Mouse (Mus musculus): Measurements from ENCODE around the gene Tgm5. TPM values are rescaled to one million over a fixed set of nuclear protein-coding genes. Genes with fewer than 3 reads are reported as not detected.
"Not testable (repeated sequence)": the region's sequence is repeated elsewhere in the genome, so short reads cannot be mapped to it uniquely, and the experiment has no call there.

Gene Tgm5
- polyA plus RNA-seq (2012; rRNA removed) = 2.1 and 3.3 TPM in 2 replicates

GRCm38 (mm10) chr2:121085480-121086185 is at the start of gene Tgm5:
Gene Tgm5, minus strand, starts transcription at chr2:121085841.
- no peak for DNase-seq (ENCODE audit: low spot score)

DNA sequence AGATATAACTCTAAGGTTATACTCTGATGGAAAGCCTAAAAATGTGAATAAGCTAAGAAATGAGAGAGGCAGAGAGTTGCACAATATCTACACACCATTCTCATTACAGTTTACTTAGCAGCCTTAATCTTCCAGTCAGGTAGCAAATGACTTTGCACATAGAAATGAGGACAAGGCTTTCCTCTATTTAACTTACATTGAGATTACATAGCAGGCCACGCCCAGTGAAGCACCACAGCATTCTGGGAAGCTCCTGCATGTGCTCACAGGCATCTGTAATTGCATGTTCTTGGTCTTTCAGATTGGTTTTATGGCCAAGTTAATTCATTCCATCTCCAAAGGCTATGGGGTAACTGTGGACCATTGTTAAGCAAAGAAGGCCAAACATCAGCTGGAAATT is 47.2 kb upstream of the Tgm5 start:
- no peak for DNase-seq (ENCODE audit: low spot score)

GRCm38 (mm10) chr2:121128865-121129620 is 43.4 kb upstream of the Tgm5 start:
- DNase-seq (ENCODE audit: low spot score) = no peak

DNA sequence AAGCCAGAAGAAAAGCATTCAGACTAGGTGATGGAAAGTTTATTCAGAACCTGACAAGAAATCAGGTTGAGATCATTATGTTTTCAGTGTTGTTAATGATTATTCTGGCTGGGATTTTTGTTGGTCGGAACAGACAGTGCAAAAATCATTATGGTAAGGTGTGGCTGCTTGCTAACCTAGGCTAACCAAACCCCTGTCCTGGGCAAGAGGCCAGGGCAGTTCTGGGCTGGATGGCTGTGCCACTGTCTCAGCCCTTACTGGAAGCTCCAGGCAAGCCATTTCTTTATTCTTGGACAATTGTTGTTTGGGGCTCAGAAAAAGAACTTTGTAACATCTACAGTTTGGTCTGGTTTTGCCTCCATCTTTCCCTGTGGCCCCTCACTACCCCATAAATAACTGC is 41.9 kb upstream of the Tgm5 start:
- DNase-seq (ENCODE audit: low spot score) = no peak

DNA sequence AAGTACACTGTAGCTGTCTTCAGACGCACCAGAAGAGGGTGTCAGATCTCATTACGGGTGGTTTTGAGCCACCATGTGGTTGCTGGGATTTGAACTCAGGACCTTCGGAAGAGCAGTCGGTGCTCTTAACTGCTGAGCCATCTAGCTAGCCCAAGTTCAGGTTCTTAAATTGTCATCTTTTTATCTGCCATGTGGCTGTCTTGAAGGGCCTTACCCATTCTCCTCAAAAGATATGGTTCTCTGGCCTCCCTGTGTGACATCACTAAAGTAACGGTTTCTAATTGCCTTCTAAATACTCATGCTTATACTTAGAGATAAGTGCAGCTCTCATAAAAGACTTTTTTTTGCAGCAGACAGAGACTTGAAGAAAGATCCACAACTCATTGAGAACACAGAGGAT is 40.7 kb upstream of the Tgm5 start:
- DNase-seq (ENCODE audit: low spot score) = not testable (repeated sequence)

- no peak for DNase-seq (ENCODE audit: low spot score)
Observed at GRCm38 (mm10) chr2:121119260-121119659, 33.6 kb upstream of the Tgm5 start.

GRCm38 (mm10) chr2:121115418-121115817 is 29.8 kb upstream of the Tgm5 start:
- no peak for DNase-seq (ENCODE audit: low spot score)

DNA sequence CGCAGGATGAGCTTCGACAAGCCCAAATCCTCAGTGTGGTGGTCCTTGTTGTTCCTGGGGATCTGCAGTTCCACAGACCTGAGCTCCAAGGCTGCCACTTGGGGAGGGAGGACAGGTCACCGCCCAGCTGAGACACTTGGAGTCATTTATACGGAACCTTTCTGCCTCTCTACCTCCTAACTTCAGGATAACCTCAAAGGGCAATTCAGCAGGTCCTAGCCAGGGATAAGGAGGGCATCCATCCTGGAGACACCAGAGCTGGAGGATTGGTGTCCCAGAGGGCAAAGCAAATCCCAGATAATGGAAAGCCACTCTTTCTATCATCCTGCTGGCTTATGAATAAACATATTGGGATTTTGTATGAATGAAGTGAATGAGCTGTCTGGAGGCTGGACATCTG is 24.1 kb upstream of the Tgm5 start, which contains the start of gene Tgm7:
TSS of gene Tgm7 (minus strand) at position 101 of the 400 bp plus-strand sequence.
- DNase-seq (ENCODE audit: low spot score) = no peak

- DNase-seq (ENCODE audit: low spot score) = no peak
Observed at GRCm38 (mm10) chr2:121105940-121106339, 20.3 kb upstream of the Tgm5 start.

DNA sequence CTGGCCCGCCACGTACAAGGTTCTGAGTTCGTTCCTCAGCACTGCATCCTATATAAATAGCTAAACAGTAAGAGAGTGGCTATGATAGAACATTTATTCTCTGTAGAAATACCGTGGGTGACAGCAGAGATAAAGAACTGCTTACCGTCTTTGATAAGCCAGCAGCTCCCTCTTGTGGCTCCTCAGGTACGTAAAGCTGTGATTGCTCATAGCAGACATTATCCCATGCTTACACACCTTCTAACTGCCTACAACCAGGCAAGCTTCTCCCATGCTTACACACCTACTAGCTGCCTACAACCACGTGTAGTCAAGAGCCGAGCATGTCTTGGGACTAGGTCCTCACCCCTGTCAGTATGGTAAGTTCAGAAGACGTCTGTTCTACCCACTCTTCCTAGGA is 16.4 kb upstream of the Tgm5 start:
- DNase-seq (ENCODE audit: low spot score) = no peak

- DNase-seq (ENCODE audit: low spot score) = no peak
Observed at GRCm38 (mm10) chr2:121089751-121090150, 4.1 kb upstream of the Tgm5 start.

DNA sequence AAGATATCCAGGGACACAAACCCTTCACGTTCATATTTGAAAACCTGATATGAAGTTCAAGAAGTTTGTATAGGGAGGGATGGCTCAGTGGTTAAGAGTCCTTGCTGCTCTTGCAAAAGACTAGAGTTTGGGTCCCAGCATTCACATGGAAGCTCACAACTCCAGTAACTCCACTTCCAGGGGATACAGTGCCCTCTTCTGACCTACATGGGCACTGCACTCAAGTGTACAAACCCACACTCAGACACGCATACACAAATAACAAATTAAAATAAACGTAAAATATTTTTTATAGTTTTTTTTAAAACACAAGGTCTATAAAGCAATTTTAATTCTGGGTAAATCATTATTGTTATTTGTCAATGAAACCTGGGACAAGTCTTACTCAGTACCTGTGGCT is 2.9 kb upstream of the Tgm5 start:
- DNase-seq (ENCODE audit: low spot score) = no peak

- DNase-seq (ENCODE audit: low spot score) = no peak
Observed at GRCm38 (mm10) chr2:121082626-121083025, 3.0 kb downstream of the Tgm5 start.

DNA sequence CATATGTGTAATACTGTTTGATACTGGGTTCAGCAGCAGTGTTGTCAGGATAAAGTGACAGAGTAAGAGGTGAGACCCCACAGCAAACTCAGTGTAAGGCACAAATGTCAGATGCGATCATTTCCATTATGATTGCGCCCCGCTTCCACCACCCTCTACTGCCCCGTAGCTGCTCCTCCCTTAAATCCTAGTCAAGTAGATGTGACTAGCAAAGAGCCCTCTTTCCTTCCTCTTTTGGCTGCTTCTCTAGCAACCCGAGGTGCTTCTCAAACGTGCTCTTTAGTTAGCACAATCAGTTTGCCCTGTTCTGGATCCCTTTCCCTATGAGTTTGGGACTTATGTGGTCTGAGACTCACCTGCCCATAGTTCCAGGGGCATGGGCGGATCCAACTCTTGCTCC is 10.9 kb downstream of the Tgm5 start:
- DNase-seq (ENCODE audit: low spot score) = no peak

- no peak for DNase-seq (ENCODE audit: low spot score)
Observed at GRCm38 (mm10) chr2:121071871-121072270, 13.8 kb downstream of the Tgm5 start.

GRCm38 (mm10) chr2:121069506-121069905 is 16.1 kb downstream of the Tgm5 start:
- DNase-seq (ENCODE audit: low spot score) = no peak

DNA sequence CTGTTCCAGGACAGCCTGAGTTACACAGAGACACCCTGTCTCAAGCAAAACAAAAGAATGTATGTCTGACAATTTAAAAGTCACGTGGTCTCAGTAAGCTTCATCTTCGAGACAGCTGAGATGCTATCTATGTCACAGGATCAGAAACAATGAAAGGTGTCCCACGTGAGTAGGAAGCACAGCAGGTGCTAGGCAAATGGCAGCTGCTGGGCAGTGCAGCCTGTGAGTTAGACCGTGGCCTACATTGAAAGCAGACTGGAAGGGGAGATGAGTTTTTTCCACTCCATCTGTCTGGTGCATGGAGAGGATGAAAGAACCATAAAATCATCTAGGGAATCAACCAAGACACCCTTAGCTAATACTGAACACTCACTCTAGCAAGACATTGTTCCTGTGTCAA is 18.5 kb downstream of the Tgm5 start:
- DNase-seq (ENCODE audit: low spot score) = no peak

GRCm38 (mm10) chr2:121061315-121061714 is 24.3 kb downstream of the Tgm5 start:
- no peak for DNase-seq (ENCODE audit: low spot score)

DNA sequence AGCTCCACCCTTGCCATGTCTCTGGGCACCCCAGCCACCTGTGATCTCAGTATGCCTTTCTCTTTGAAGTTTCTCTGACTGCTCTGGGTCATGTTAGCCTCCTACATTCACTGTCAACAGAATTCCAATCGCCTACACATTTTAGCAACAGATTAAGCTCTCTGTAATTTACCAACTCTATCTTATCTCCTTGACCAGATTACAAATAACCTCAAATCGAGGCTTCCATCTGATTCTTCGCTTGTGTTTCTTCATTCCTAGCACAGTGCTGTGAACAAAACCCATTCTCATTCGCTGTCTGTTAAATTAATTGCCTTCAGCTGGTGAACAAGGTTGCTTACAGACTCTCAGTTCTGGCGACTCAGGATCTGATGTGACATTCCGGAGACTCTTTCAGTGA is 27.6 kb downstream of the Tgm5 start:
- DNase-seq (ENCODE audit: low spot score) = no peak

DNA sequence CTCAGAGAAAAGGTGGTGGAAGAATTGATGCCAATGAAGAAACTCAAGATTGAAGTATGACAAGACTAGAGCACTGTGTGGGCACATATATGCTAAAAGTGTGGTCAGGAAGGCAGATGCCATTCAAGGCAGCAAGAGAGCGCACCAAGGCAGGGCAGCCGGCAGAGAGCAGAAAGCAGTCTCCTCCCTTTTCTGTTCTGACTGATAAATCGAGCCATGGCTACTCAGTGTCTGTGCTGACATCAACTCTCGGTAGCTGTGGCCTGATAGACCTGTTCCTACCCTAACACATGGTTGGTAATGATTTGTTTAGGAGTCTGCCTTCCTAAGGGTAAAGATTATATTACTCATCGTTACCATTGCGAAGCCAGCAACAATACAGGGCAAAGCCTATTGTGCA is 29.7 kb downstream of the Tgm5 start:
- DNase-seq (ENCODE audit: low spot score) = no peak

GRCm38 (mm10) chr2:121054060-121054459 is 31.6 kb downstream of the Tgm5 start:
- DNase-seq (ENCODE audit: low spot score) = no peak

- no peak for DNase-seq (ENCODE audit: low spot score)
Observed at GRCm38 (mm10) chr2:121052176-121052575, 33.5 kb downstream of the Tgm5 start.

DNA sequence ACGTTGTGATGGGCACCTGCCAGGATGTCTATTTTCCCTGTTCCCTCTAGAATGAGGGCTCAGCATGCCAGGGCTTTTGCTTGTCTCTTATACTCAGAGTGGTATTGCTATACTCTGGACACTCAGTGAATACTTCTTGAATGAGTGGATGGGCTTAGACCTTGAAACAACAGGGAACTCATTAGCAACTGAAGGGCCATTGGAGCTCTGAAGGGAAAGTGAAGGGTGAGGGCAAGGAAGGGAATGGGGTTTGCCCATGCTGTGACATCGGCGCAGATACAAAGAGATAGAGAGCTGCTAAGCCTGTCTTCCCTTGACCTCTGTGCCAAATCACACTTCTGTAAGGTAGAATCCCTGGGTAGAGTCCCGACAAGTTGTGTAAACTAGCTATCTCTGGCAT is 40.0 kb downstream of the Tgm5 start:
- no peak for DNase-seq (ENCODE audit: low spot score)

Data from urinary bladder, adult 2 months (tissue).